Mouse (Mus musculus): ENCODE results near the gene Vax2.

GRCm38 (mm10) chr6:83711067-83711675 lies at the start of gene Vax2:
- TF ChIP-seq CTCF (IDR thresholded peaks at IDR 0.05; ENCODE audit: borderline replicate concordance, control insufficient read depth, extremely low read depth, insufficient read depth, low read length, poor library complexity), result no peak
- TF ChIP-seq POLR2A (IDR thresholded peaks at IDR 0.05; ENCODE audit: control insufficient read depth, extremely low read depth, insufficient read depth, low read length, poor library complexity), result no peak

All from thymus, adult 2 months (tissue).